In genomic region chr9:94696539-94697079, GRCm38 (mm10) we compare ENCODE assay signal across 8 mouse cellular contexts. TPM values are rescaled to one million over a fixed set of nuclear protein-coding genes. Genes with fewer than 3 reads are reported as not detected.
DNase-seq lines count a peak whose midpoint lies in the region; ATAC-seq and TF ChIP-seq lines count a peak whose summit lies in the region.

No protein-coding gene starts in this region.

- 69% methylated on average over 9 of the region's 9 CpGs for WGBS in kidney, embryonic 15.5 days
- WGBS in kidney, embryonic 14.5 days: 67% methylated on average over 9 of the region's 9 CpGs
- 73% methylated on average over 9 of the region's 9 CpGs for WGBS in embryonic facial prominence, embryonic 10.5 days
- WGBS in liver, embryonic 14.5 days (ENCODE audit: insufficient replicate concordance): 22% methylated on average over 9 of the region's 9 CpGs
- 39% methylated on average over 9 of the region's 9 CpGs for WGBS in stomach, embryonic 16.5 days
- 75% methylated on average over 9 of the region's 9 CpGs for WGBS in midbrain, embryonic 14.5 days

- no peak overlapping the region for H3K4me2 ChIP-seq in kidney, embryonic 15.5 days
- H3K4me2 ChIP-seq in kidney, embryonic 14.5 days (replicated peaks; ENCODE audit: low read depth, low read length): no peak overlapping the region
- H3K4me2 ChIP-seq in liver, embryonic 14.5 days (ENCODE audit: low read depth): 0 out of 2 replicates have a peak overlapping the region, but pooled peaks have one; percentile 20
- H3K4me2 ChIP-seq in stomach, embryonic 16.5 days (ENCODE audit: low read depth, low read length): no peak overlapping the region
- no peak overlapping the region for H3K4me2 ChIP-seq in midbrain, embryonic 14.5 days (ENCODE audit: low read length)

- H3K9me3 ChIP-seq in kidney, embryonic 15.5 days (replicated peaks): no peaks in the 10 kb centered on the region
- no peaks in the 10 kb centered on the region for H3K9me3 ChIP-seq in kidney, embryonic 14.5 days (ENCODE audit: control insufficient read depth, low read length)
- H3K9me3 ChIP-seq in embryonic facial prominence, embryonic 10.5 days: no peaks in the 10 kb centered on the region
- no peaks in the 10 kb centered on the region for H3K9me3 ChIP-seq in liver, embryonic 14.5 days (ENCODE audit: control insufficient read depth, low read length)
- no peaks in the 10 kb centered on the region for H3K9me3 ChIP-seq in stomach, embryonic 16.5 days (replicated peaks; ENCODE audit: control insufficient read depth, low read length)
- H3K9me3 ChIP-seq in midbrain, embryonic 14.5 days (ENCODE audit: control insufficient read depth, low read length): no peaks in the 10 kb centered on the region

- DNase-seq in embryonic facial prominence, embryonic 10.5 days (ENCODE audit: low spot score): peak; percentile 22
- DNase-seq in liver, embryonic 14.5 days (ENCODE audit: low read depth in 3 of 3, low spot score in 3 of 3): peak; percentile 7 to 41 (median 7)
- DNase-seq in layer of hippocampus, postnatal 25 days (ENCODE audit: extremely low spot score in 1 of 2, low spot score in 1 of 2): no peak
- DNase-seq in retina, postnatal 1 day: no peak
- no peak for DNase-seq in midbrain, embryonic 14.5 days

- H3K9ac ChIP-seq in kidney, embryonic 15.5 days: no peak overlapping the region
- no peak overlapping the region for H3K9ac ChIP-seq in kidney, embryonic 14.5 days (ENCODE audit: low read depth, low read length)
- H3K9ac ChIP-seq in liver, embryonic 14.5 days (replicated peaks): no peak overlapping the region
- H3K9ac ChIP-seq in stomach, embryonic 16.5 days (ENCODE audit: low read length): no peak overlapping the region
- no peak overlapping the region for H3K9ac ChIP-seq in midbrain, embryonic 14.5 days (replicated peaks; ENCODE audit: low read length)

- peaks cover 11% of the 10 kb centered on the region for H3K4me1 ChIP-seq in kidney, embryonic 15.5 days
- peaks cover 1% of the 10 kb centered on the region; the same call in 1 of the 2 replicates for H3K4me1 ChIP-seq in kidney, embryonic 14.5 days (ENCODE audit: control insufficient read depth, insufficient read depth, low read length)
- peaks cover 25% of the 10 kb centered on the region for H3K4me1 ChIP-seq in embryonic facial prominence, embryonic 10.5 days
- peaks cover 18 to 46% of the 10 kb centered on the region in 2 experiments for H3K4me1 ChIP-seq in liver, embryonic 14.5 days (replicated peaks; ENCODE audit: control insufficient read depth in 2 of 2, insufficient read depth in 2 of 2, low read length in 1 of 2)
- peaks cover 9% of the 10 kb centered on the region; the same call in 1 of the 2 replicates for H3K4me1 ChIP-seq in stomach, embryonic 16.5 days (ENCODE audit: control insufficient read depth, insufficient read depth, low read length)
- H3K4me1 ChIP-seq in midbrain, embryonic 14.5 days (ENCODE audit: control insufficient read depth, insufficient read depth, low read length): no peaks in the 10 kb centered on the region

- H3K27ac ChIP-seq in kidney, embryonic 15.5 days: no peak overlapping the region
- no peak overlapping the region for H3K27ac ChIP-seq in kidney, embryonic 14.5 days (ENCODE audit: low read depth, low read length)
- H3K27ac ChIP-seq in embryonic facial prominence, embryonic 10.5 days (replicated peaks): no peak overlapping the region
- no peak overlapping the region for H3K27ac ChIP-seq in liver, embryonic 14.5 days
- H3K27ac ChIP-seq in stomach, embryonic 16.5 days (ENCODE audit: low read length): no peak overlapping the region
- H3K27ac ChIP-seq in midbrain, embryonic 14.5 days (replicated peaks; ENCODE audit: low read depth, low read length): no peak overlapping the region

- TF ChIP-seq CTCF in liver, embryonic 14.5 days (IDR thresholded peaks at IDR 0.05; ENCODE audit: low read depth): no peak

- no peak for TF ChIP-seq EP300 in liver, embryonic 14.5 days (IDR thresholded peaks at IDR 0.05; ENCODE audit: low read depth)

- ATAC-seq in kidney, embryonic 15.5 days (replicated peaks; ENCODE audit: low FRiP score): peak; percentile 50
- ATAC-seq in kidney, embryonic 14.5 days (ENCODE audit: low FRiP score, low TSS enrichment): no peak
- peak; percentile 74 for ATAC-seq in liver, embryonic 14.5 days (ENCODE audit: insufficient read depth)
- peak; percentile 85 for ATAC-seq in stomach, embryonic 16.5 days (ENCODE audit: insufficient read depth, low FRiP score)
- ATAC-seq in midbrain, embryonic 14.5 days (ENCODE audit: low FRiP score, low TSS enrichment): no peak

- H3K27me3 ChIP-seq in kidney, embryonic 15.5 days: no peaks in the 10 kb centered on the region
- no peaks in the 10 kb centered on the region for H3K27me3 ChIP-seq in kidney, embryonic 14.5 days (ENCODE audit: control insufficient read depth, insufficient read depth, low read length)
- no peaks in the 10 kb centered on the region for H3K27me3 ChIP-seq in embryonic facial prominence, embryonic 10.5 days (replicated peaks; ENCODE audit: low read depth, poor library complexity, severe bottlenecking)
- no peaks in the 10 kb centered on the region for H3K27me3 ChIP-seq in liver, embryonic 14.5 days (ENCODE audit: control insufficient read depth, insufficient read depth, low read length)
- no peaks in the 10 kb centered on the region for H3K27me3 ChIP-seq in stomach, embryonic 16.5 days (ENCODE audit: control insufficient read depth, insufficient read depth, low read length)
- H3K27me3 ChIP-seq in midbrain, embryonic 14.5 days (ENCODE audit: control insufficient read depth, insufficient read depth, low read length): no peaks in the 10 kb centered on the region

- H3K4me3 ChIP-seq in kidney, embryonic 15.5 days (replicated peaks): no peak overlapping the region
- H3K4me3 ChIP-seq in kidney, embryonic 14.5 days (ENCODE audit: low read length): no peak overlapping the region
- H3K4me3 ChIP-seq in embryonic facial prominence, embryonic 10.5 days: no peak overlapping the region
- no peak overlapping the region for H3K4me3 ChIP-seq in liver, embryonic 14.5 days (ENCODE audit: insufficient read depth in 1 of 2, low read depth in 2 of 2, low read length in 2 of 2)
- H3K4me3 ChIP-seq in stomach, embryonic 16.5 days (replicated peaks; ENCODE audit: low read length): no peak overlapping the region
- no peak overlapping the region for H3K4me3 ChIP-seq in midbrain, embryonic 14.5 days (replicated peaks; ENCODE audit: low read depth, low read length)

- no peaks in the 10 kb centered on the region for H3K36me3 ChIP-seq in kidney, embryonic 15.5 days
- no peaks in the 10 kb centered on the region for H3K36me3 ChIP-seq in kidney, embryonic 14.5 days (ENCODE audit: control insufficient read depth, insufficient read depth, low read length)
- no peaks in the 10 kb centered on the region for H3K36me3 ChIP-seq in embryonic facial prominence, embryonic 10.5 days (replicated peaks)
- no peaks in the 10 kb centered on the region for H3K36me3 ChIP-seq in liver, embryonic 14.5 days (replicated peaks; ENCODE audit: control insufficient read depth, insufficient read depth, low read depth)
- no peaks in the 10 kb centered on the region for H3K36me3 ChIP-seq in stomach, embryonic 16.5 days (ENCODE audit: control insufficient read depth, insufficient read depth, low read length)
- H3K36me3 ChIP-seq in midbrain, embryonic 14.5 days (ENCODE audit: control insufficient read depth, insufficient read depth, low read length): no peaks in the 10 kb centered on the region

RNA-seq across cellular contexts. Expression of gene Slc9a9, which starts 26.9 kb away (rescaled TPM):
- 3.4 and 4.0 TPM in 2 replicates for polyA plus RNA-seq in kidney, embryonic 15.5 days (2015; fragmentation: Nextera tagmentation; extraction: Ambion mirVana)
- 4.4 and 4.6 TPM in 2 replicates for polyA plus RNA-seq in kidney, embryonic 14.5 days (2014; fragmentation: Nextera tagmentation; extraction: Ambion mirVana)
- polyA plus RNA-seq in embryonic facial prominence, embryonic 10.5 days (2016; fragmentation: Nextera tagmentation; extraction: Ambion mirVana): 2.0 and 2.6 TPM in 2 replicates
- 0.90 and 1.1 TPM in 2 replicates for polyA plus RNA-seq in liver, embryonic 14.5 days (2012; rRNA removed)
- 1.3 and 1.6 TPM in 2 replicates for polyA plus RNA-seq in liver, embryonic 14.5 days (2014; fragmentation: Nextera tagmentation; extraction: Ambion mirVana)
- polyA plus RNA-seq in stomach, embryonic 16.5 days (2015; fragmentation: Nextera tagmentation; extraction: Ambion mirVana): 4.9 and 5.1 TPM in 2 replicates
- 10 to 100 TPM; 12.3 to 18.0 TPM for total RNA-seq in layer of hippocampus, postnatal 25 days (2021)
- polyA plus RNA-seq in midbrain, embryonic 14.5 days (2014; fragmentation: Nextera tagmentation; extraction: Ambion mirVana): 5.6 and 6.7 TPM in 2 replicates

Comparison
In these comparisons a context has a peak if more than half of its experiments do, and no peak if none do; other contexts are left out.
1. ATAC-seq: peak in kidney, embryonic 15.5 days (single experiment), liver, embryonic 14.5 days (single experiment) and stomach, embryonic 16.5 days (single experiment); none in kidney, embryonic 14.5 days (single experiment) and midbrain, embryonic 14.5 days (single experiment).
2. DNase-seq: peak in embryonic facial prominence, embryonic 10.5 days (single experiment) and liver, embryonic 14.5 days (3 of 3); none in layer of hippocampus, postnatal 25 days (0 of 2), retina, postnatal 1 day (single experiment) and midbrain, embryonic 14.5 days (single experiment).